Mouse (Mus musculus) heart, postnatal 0 days (tissue): ENCODE measurements around the gene Usp51. TPM values are rescaled to one million over a fixed set of nuclear protein-coding genes. Genes with fewer than 3 reads are reported as not detected.
"Not testable (repeated sequence)": the region's sequence is repeated elsewhere in the genome, so short reads cannot be mapped to it uniquely, and the experiment has no call there.

Experiments
- ATAC-seq: fragments of 200-750 bp; cut with Nextera tagmentation; 2 replicates; pipeline ENCODE4 v1.8.0; 2017; ENCODE audit warnings: low read depth, moderate number of reproducible peaks, moderate library complexity; ENCODE audit not compliant: insufficient read depth
- DNase-seq: peaks from one replicate; pipeline ENCODE4 v3.0.0-alpha.2; 2016; ENCODE audit warnings: low spot score
- H3K27ac ChIP-seq: fragments of 300-500 bp; sonication (generic); 2 replicates; pipeline ENCODE4 v1.5.1; 2014; ENCODE audit warnings: low read depth, mild to moderate bottlenecking
- H3K27me3 ChIP-seq: fragments of 300-500 bp; sonication (generic); 2 replicates; pipeline ENCODE4 v1.6.1; 2014; ENCODE audit warnings: low read length, mixed read lengths; ENCODE audit not compliant: control insufficient read depth, insufficient read depth
- H3K36me3 ChIP-seq: fragments of 300-500 bp; sonication (generic); replicated peaks from 2 replicates; pipeline ENCODE4 v1.6.1; 2014; ENCODE audit warnings: low read length, mixed read lengths; ENCODE audit not compliant: control insufficient read depth, insufficient read depth
- H3K4me1 ChIP-seq: fragments of 300-500 bp; sonication (generic); 2 replicates; pipeline ENCODE4 v1.6.1; 2014; ENCODE audit warnings: antibody characterized with exemption; ENCODE audit not compliant: control insufficient read depth, insufficient read depth
- H3K4me2 ChIP-seq: fragments of 300-500 bp; sonication (generic); 2 replicates; pipeline ENCODE4 v1.6.1; 2014; ENCODE audit warnings: low read depth, mild to moderate bottlenecking, low read length, moderate library complexity
- H3K4me3 ChIP-seq: fragments of 300-500 bp; sonication (generic); 2 replicates; pipeline ENCODE4 v1.5.1; 2014; ENCODE audit warnings: low read depth, low read length
- H3K9ac ChIP-seq: fragments of 300-500 bp; sonication (generic); replicated peaks from 2 replicates; pipeline ENCODE4 v1.6.1; 2014; ENCODE audit warnings: low read depth, low read length, mixed read lengths
- H3K9me3 ChIP-seq: fragments of 300-500 bp; sonication (generic); replicated peaks from 2 replicates; pipeline ENCODE4 v1.6.1; 2016; ENCODE audit warnings: low read length; ENCODE audit not compliant: control insufficient read depth
- CTCF ChIP-seq: IDR thresholded peaks from 2 replicates; pipeline ENCODE4 v1.5.1; 2016; ENCODE audit warnings: antibody characterized with exemption, control low read depth, low read depth
- EP300 ChIP-seq: IDR thresholded peaks from 2 replicates; pipeline ENCODE4 v1.6.1; 2016; ENCODE audit warnings: antibody characterized with exemption, low read depth
- WGBS: fragments of 180-500 bp; shearing (Covaris S2); extraction: QIAGEN DNeasy Blood & Tissue Kit; methylation state at CpG from one replicate; pipeline ENCODE4 v1.1.7; 2014; 5-methylcytosine and 5-hydroxymethylcytosine counted together
- polyA plus RNA-seq: library from polyadenylated mRNA; unstranded; fragments of >200 nt; fragmentation: Nextera tagmentation; extraction: Ambion mirVana; gene quantifications from 2 replicates; pipeline ENCODE4 v1.2.1, GENCODE M21; 2015
- total RNA-seq: library from RNA; depleted of rRNA; stranded (reverse); fragments of >200 nt; gene quantifications from 2 replicates; pipeline ENCODE4 v1.2.3, GENCODE M21; 2014; ENCODE audit warnings: low replicate concordance; rRNA removed

Gene Usp51
- total and polyA plus RNA-seq, 2 experiments from 2014 or later = 0.19 TPM; not detected in 1

DNA sequence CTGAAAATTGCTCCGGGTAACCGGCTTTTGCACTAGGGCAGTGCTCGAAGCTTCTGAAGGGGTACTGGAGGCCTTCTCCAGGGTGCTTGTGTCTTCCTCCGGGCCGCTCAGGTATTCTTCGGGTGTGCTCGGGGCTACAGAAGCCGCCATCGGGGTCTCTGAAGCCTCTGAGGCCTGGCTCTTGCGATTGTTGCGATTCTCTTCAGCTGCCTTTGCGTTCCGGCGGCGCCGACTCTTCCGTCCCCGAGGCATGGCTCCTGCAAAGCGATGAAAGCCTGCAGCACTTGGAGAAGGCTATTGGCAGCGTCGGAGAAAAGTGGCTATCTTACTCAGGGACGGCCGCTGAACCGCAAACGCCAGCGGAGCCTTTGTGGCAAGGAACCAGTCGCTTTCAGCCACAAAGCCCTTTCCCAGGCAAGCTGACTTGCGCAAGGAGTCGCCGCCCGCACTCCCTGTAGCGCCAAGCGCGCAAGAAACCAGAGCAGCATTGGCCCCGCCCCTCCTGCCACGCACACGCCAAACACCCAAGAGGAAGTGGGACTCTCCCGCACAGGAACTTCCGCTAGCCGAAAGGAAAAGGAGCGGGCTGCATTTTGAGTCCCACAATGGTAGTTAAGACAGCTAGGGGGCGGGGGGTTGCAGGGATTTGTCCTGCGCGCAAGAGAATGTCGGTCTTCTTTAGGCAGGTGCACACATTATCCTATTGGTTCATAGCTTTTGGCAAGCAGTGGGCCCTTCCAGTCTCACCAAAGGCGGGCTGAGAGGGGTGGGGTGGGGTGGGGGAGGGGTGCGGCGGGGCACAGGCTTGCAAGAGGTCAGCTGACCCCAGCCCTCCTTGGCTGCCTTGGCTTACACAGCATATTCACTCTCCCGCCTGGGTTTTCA lies 31.1 kb downstream of the Usp51 start, which contains the start of gene Mageh1:
Gene Mageh1 (minus strand): TSS at position 489 of the 885 bp plus-strand sequence.
- Histone ChIP-seq H3K4me3 (peak within 1 kb of the TSS; percentile 60), H3K4me1 (peaks cover 4% of the 10 kb centered on the region; the same call in 1 of the 2 replicates), H3K27ac (peak within 1 kb of the TSS; percentile 69), H3K36me3 (no peaks in the 10 kb centered on the region), H3K9ac (peak within 1 kb of the TSS; percentile 63), H3K27me3 (no peaks in the 10 kb centered on the region), H3K9me3 (no peaks in the 10 kb centered on the region), H3K4me2 (peak within 1 kb of the TSS; percentile 70)
- TF ChIP-seq EP300 = no peak
- TF ChIP-seq CTCF = no peak
- ATAC-seq (peak; percentile 90), DNase-seq (peak; percentile 40)
- 14% methylated on average over 49 of the region's 49 CpGs for WGBS

DNA sequence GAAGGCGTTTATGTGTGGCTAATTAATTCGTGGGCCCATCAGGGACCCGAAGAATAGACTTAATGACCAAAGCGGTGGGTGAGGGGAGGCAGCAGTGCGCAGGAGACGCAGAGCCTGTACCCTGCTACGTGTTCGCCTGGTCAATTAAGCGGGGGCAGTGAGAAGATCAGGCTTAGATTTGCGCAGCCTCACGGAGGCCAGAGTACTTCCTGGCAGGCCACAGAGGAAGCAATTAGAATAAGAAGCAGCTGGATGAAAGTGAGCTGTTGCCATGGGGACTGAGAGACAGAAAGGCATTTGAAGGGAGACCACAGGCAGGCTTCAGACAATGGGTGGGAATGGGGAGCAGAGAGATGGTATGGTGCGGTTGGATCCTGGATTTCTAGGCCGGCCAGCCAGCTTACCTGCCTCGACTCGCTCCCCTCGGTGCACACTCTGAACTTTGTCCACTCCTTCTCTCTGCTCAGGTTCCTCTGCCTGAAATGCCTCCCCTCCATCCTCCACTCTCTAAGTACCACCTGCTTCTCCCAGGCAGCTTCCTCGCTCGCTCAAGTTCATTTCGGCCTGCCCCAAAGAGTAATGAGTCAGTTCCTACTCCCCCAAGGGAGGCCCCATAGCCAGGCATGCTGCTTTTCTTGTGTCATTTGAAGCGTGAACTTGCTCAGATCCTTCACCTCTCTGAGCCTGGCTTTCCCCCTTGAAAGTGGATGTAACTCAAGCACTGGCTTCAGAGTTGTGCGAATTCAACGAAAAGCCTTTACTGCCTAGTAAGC lies 31.9 kb downstream of the Usp51 start:
- H3K9ac ChIP-seq, H3K4me1 ChIP-seq, DNase-seq, H3K9me3 ChIP-seq, H3K27me3 ChIP-seq, H3K36me3 ChIP-seq: not testable (repeated sequence)
- peak overlapping the region; percentile 60 for H3K4me3 ChIP-seq
- peak; percentile 42; the same call in 1 of the 2 replicates for ATAC-seq
- H3K27ac ChIP-seq = peak overlapping the region; percentile 69; the same call in 1 of the 2 replicates
- 18% methylated on average over 7 of the region's 22 CpGs for WGBS
- peak overlapping the region; percentile 70 for H3K4me2 ChIP-seq

Other genes starting within 250 kb of the Usp51 start
- 13.5 and 17.1 TPM in 2 replicates for gene Shroom2, start 237.0 kb upstream of the Usp51 start, total RNA-seq
- gene Shroom2, start 237.0 kb upstream of the Usp51 start, polyA plus RNA-seq = 1.5 and 2.0 TPM in 2 replicates
- gene Gpr143, start 224.5 kb upstream of the Usp51 start, total RNA-seq = not detected in 2 replicates
- gene Gpr143, start 224.5 kb upstream of the Usp51 start, polyA plus RNA-seq = 0.12 TPM in 2 replicates
- gene Mageh1, start 31.1 kb downstream of the Usp51 start, total RNA-seq = 24.9 and 28.2 TPM in 2 replicates
- gene Mageh1, start 31.1 kb downstream of the Usp51 start, polyA plus RNA-seq = 26.8 and 29.3 TPM in 2 replicates
- not detected in 2 replicates for gene Foxr2, start 112.3 kb downstream of the Usp51 start, total RNA-seq
- not detected in 2 replicates for gene Foxr2, start 112.3 kb downstream of the Usp51 start, polyA plus RNA-seq
- 0.08 and 8.6 TPM in 2 replicates for gene Rragb, start 133.5 kb downstream of the Usp51 start, total RNA-seq
- gene Rragb, start 133.5 kb downstream of the Usp51 start, polyA plus RNA-seq = 0.56 and 0.60 TPM in 2 replicates
- 0.04 and 0.31 TPM in 2 replicates for gene Klf8, start 231.0 kb downstream of the Usp51 start, total RNA-seq
- 0.27 and 0.29 TPM in 2 replicates for gene Klf8, start 231.0 kb downstream of the Usp51 start, polyA plus RNA-seq